Mouse (Mus musculus): ENCODE measurements around the gene Krt35. TPM values are rescaled to one million over a fixed set of nuclear protein-coding genes. Genes with fewer than 3 reads are reported as not detected.

Gene Krt35
- total RNA-seq (2021): not detected
- polyA plus RNA-seq (2012; rRNA removed): not detected in 2 replicates
- long read RNA-seq: 0 reads

- Histone ChIP-seq H3K27me3 (ENCODE audit: control insufficient read depth, insufficient read depth, low read length) (no peaks in the 10 kb centered on the region), H3K27ac (no peak within 1 kb of the TSS), H3K79me2 (replicated peaks; ENCODE audit: control insufficient read depth, insufficient read depth, low read length) (no peaks in the 10 kb centered on the region), H3K4me1 (ENCODE audit: control insufficient read depth, insufficient read depth, low read length) (no peaks in the 10 kb centered on the region), H3K36me3 (ENCODE audit: control insufficient read depth, insufficient read depth, low read length) (no peaks in the 10 kb centered on the region), H3K4me3 (no peak within 1 kb of the TSS), H3K9ac (ENCODE audit: low read depth, low read length) (no peak within 1 kb of the TSS)
- TF ChIP-seq CTCF (IDR thresholded peaks at IDR 0.05) (no peak), POLR2A (IDR thresholded peaks at IDR 0.05; ENCODE audit: insufficient read depth, low read depth, low read length) (no peak), EP300 (IDR thresholded peaks at IDR 0.05; ENCODE audit: insufficient read depth, low read depth, low read length) (no peak)
- DNase-seq: no peak
- 82% methylated on average over 9 of the region's 9 CpGs for WGBS
- intact Hi-C loops (cut with DNase I): no loop called here
Measured at GRCm38 (mm10) chr11:100096141-100096540, at the start of gene Krt35. Gene Krt35, minus strand, starts transcription at chr11:100096241.

GRCm38 (mm10) chr11:100145104-100145503 is 49.1 kb upstream of the Krt35 start:
- Histone ChIP-seq H3K4me1 (ENCODE audit: control insufficient read depth, insufficient read depth, low read length) (peaks cover 2% of the 10 kb centered on the region; the same call in 1 of the 2 replicates), H3K27ac (no peak overlapping the region), H3K27me3 (ENCODE audit: control insufficient read depth, insufficient read depth, low read length) (peaks cover 3% of the 10 kb centered on the region; the same call in 1 of the 2 replicates), H3K79me2 (replicated peaks; ENCODE audit: control insufficient read depth, insufficient read depth, low read length) (no peaks in the 10 kb centered on the region), H3K9ac (ENCODE audit: low read depth, low read length) (no peak overlapping the region), H3K36me3 (ENCODE audit: control insufficient read depth, insufficient read depth, low read length) (no peaks in the 10 kb centered on the region), H3K4me3 (no peak overlapping the region)
- WGBS: under 1% methylated on average over 20 of the region's 20 CpGs
- intact Hi-C loops (cut with DNase I): no loop called here
- peak in 1 of 2 experiments; percentile 18 for DNase-seq
- no peak for TF ChIP-seq POLR2A (IDR thresholded peaks at IDR 0.05; ENCODE audit: insufficient read depth, low read depth, low read length)
- no peak for TF ChIP-seq EP300 (IDR thresholded peaks at IDR 0.05; ENCODE audit: insufficient read depth, low read depth, low read length)
- no peak for TF ChIP-seq CTCF (IDR thresholded peaks at IDR 0.05)

- no peak overlapping the region for H3K27ac ChIP-seq
- no peaks in the 10 kb centered on the region; the same call in 1 of the 2 replicates for H3K4me1 ChIP-seq (ENCODE audit: control insufficient read depth, insufficient read depth, low read length)
- no peak overlapping the region for H3K4me3 ChIP-seq
- TF ChIP-seq POLR2A (IDR thresholded peaks at IDR 0.05; ENCODE audit: insufficient read depth, low read depth, low read length) (no peak), CTCF (IDR thresholded peaks at IDR 0.05) (no peak), EP300 (IDR thresholded peaks at IDR 0.05; ENCODE audit: insufficient read depth, low read depth, low read length) (no peak)
- no peak overlapping the region for H3K9ac ChIP-seq (ENCODE audit: low read depth, low read length)
- H3K79me2 ChIP-seq (replicated peaks; ENCODE audit: control insufficient read depth, insufficient read depth, low read length): no peaks in the 10 kb centered on the region
- DNase-seq: no peak
- intact Hi-C loops (cut with DNase I): no loop called here
- H3K36me3 ChIP-seq (ENCODE audit: control insufficient read depth, insufficient read depth, low read length): no peaks in the 10 kb centered on the region
- peaks cover 3% of the 10 kb centered on the region; the same call in 1 of the 2 replicates for H3K27me3 ChIP-seq (ENCODE audit: control insufficient read depth, insufficient read depth, low read length)
- 81% methylated on average over 21 of the region's 21 CpGs for WGBS
Measured at GRCm38 (mm10) chr11:100140966-100141365, 44.9 kb upstream of the Krt35 start.

GRCm38 (mm10) chr11:100139391-100139790 is 43.4 kb upstream of the Krt35 start:
- no peaks in the 10 kb centered on the region for H3K79me2 ChIP-seq (replicated peaks; ENCODE audit: control insufficient read depth, insufficient read depth, low read length)
- H3K4me3 ChIP-seq: no peak overlapping the region
- DNase-seq: no peak
- TF ChIP-seq POLR2A (IDR thresholded peaks at IDR 0.05; ENCODE audit: insufficient read depth, low read depth, low read length): no peak
- TF ChIP-seq EP300 (IDR thresholded peaks at IDR 0.05; ENCODE audit: insufficient read depth, low read depth, low read length): no peak
- no peak for TF ChIP-seq CTCF (IDR thresholded peaks at IDR 0.05)
- WGBS: 72% methylated on average over 2 of the region's 2 CpGs
- no peaks in the 10 kb centered on the region for H3K27me3 ChIP-seq (ENCODE audit: control insufficient read depth, insufficient read depth, low read length)
- no peaks in the 10 kb centered on the region for H3K36me3 ChIP-seq (ENCODE audit: control insufficient read depth, insufficient read depth, low read length)
- no peak overlapping the region for H3K27ac ChIP-seq
- no peaks in the 10 kb centered on the region for H3K4me1 ChIP-seq (ENCODE audit: control insufficient read depth, insufficient read depth, low read length)
- intact Hi-C loops (cut with DNase I): no loop called here
- H3K9ac ChIP-seq (ENCODE audit: low read depth, low read length): no peak overlapping the region

GRCm38 (mm10) chr11:100138809-100139208 is 42.8 kb upstream of the Krt35 start:
- H3K27ac ChIP-seq: no peak overlapping the region
- intact Hi-C loops (cut with DNase I): no loop called here
- WGBS: 78% methylated on average over 7 of the region's 7 CpGs

GRCm38 (mm10) chr11:100137693-100138092 is 41.7 kb upstream of the Krt35 start:
- TF ChIP-seq CTCF (IDR thresholded peaks at IDR 0.05): no peak
- TF ChIP-seq EP300 (IDR thresholded peaks at IDR 0.05; ENCODE audit: insufficient read depth, low read depth, low read length): no peak
- TF ChIP-seq POLR2A (IDR thresholded peaks at IDR 0.05; ENCODE audit: insufficient read depth, low read depth, low read length): no peak
- Histone ChIP-seq H3K36me3 (ENCODE audit: control insufficient read depth, insufficient read depth, low read length) (no peaks in the 10 kb centered on the region), H3K27me3 (ENCODE audit: control insufficient read depth, insufficient read depth, low read length) (no peaks in the 10 kb centered on the region), H3K27ac (no peak overlapping the region), H3K4me1 (ENCODE audit: control insufficient read depth, insufficient read depth, low read length) (no peaks in the 10 kb centered on the region), H3K4me3 (no peak overlapping the region), H3K79me2 (replicated peaks; ENCODE audit: control insufficient read depth, insufficient read depth, low read length) (no peaks in the 10 kb centered on the region), H3K9ac (ENCODE audit: low read depth, low read length) (no peak overlapping the region)
- no peak for DNase-seq
- WGBS: 50% methylated on average over 5 of the region's 5 CpGs
- intact Hi-C loops (cut with DNase I): no loop called here

More at GRCm38 (mm10) chr11:100138809-100139208, 42.8 kb upstream of the Krt35 start:
- Histone ChIP-seq H3K27me3 (ENCODE audit: control insufficient read depth, insufficient read depth, low read length) (no peaks in the 10 kb centered on the region), H3K9ac (ENCODE audit: low read depth, low read length) (no peak overlapping the region), H3K36me3 (ENCODE audit: control insufficient read depth, insufficient read depth, low read length) (no peaks in the 10 kb centered on the region), H3K79me2 (replicated peaks; ENCODE audit: control insufficient read depth, insufficient read depth, low read length) (no peaks in the 10 kb centered on the region), H3K4me3 (no peak overlapping the region), H3K4me1 (ENCODE audit: control insufficient read depth, insufficient read depth, low read length) (no peaks in the 10 kb centered on the region)
- TF ChIP-seq EP300 (IDR thresholded peaks at IDR 0.05; ENCODE audit: insufficient read depth, low read depth, low read length) (no peak), POLR2A (IDR thresholded peaks at IDR 0.05; ENCODE audit: insufficient read depth, low read depth, low read length) (no peak), CTCF (IDR thresholded peaks at IDR 0.05) (no peak)
- DNase-seq: no peak
